Mouse (Mus musculus) kidney, adult 2 months (tissue): ENCODE measurements around the gene Syt1. TPM values are rescaled to one million over a fixed set of nuclear protein-coding genes. Genes with fewer than 3 reads are reported as not detected.

Source experiments
- DNase-seq: peaks from one replicate; pipeline ENCODE4 v3.0.0; 2021
- H3K27ac ChIP-seq: fragments of 200-500 bp; 2 replicates; pipeline ENCODE4 v1.5.1; 2012; ENCODE audit warnings: low read depth, low read length, control low read depth, inconsistent platforms; ENCODE audit not compliant: insufficient read depth
- H3K27me3 ChIP-seq: fragments of 200-500 bp; replicated peaks from 2 replicates; pipeline ENCODE4 v1.6.1; 2012; ENCODE audit warnings: mild to moderate bottlenecking, moderate library complexity, low read length, inconsistent platforms; ENCODE audit not compliant: control insufficient read depth, insufficient read depth
- H3K36me3 ChIP-seq: fragments of 200-500 bp; 2 replicates; pipeline ENCODE4 v1.6.1; 2012; ENCODE audit warnings: mild to moderate bottlenecking, moderate library complexity, low read length, inconsistent platforms; ENCODE audit not compliant: control insufficient read depth, insufficient read depth
- H3K4me1 ChIP-seq: fragments of 200-500 bp; 2 replicates; pipeline ENCODE4 v1.6.1; 2011; ENCODE audit warnings: low read length; ENCODE audit not compliant: control insufficient read depth, insufficient read depth
- H3K4me3 ChIP-seq: fragments of 200-500 bp; 2 replicates; pipeline ENCODE4 v1.5.1; 2011; ENCODE audit warnings: mild to moderate bottlenecking, low read depth, low read length, control low read depth; ENCODE audit not compliant: insufficient read depth
- CTCF ChIP-seq: fragments of 200-500 bp; conservative IDR thresholded peaks from 2 replicates; pipeline ENCODE4 v1.5.1; 2011; ENCODE audit warnings: low read depth, mild to moderate bottlenecking, control low read depth, low read length, moderate library complexity, mixed read lengths; ENCODE audit not compliant: insufficient read depth, insufficient read length
- POLR2A ChIP-seq: fragments of 200-500 bp; IDR thresholded peaks from one replicate; pipeline ENCODE4 v1.6.1; 2011; ENCODE audit warnings: low read depth, low read length, control low read depth
- WGBS: fragments of 180-500 bp; shearing (Covaris S2); methylation state at CpG from one replicate; pipeline ENCODE4 v1.1.7; 2018; 5-methylcytosine and 5-hydroxymethylcytosine counted together
- polyA plus RNA-seq: library from polyadenylated mRNA; depleted of rRNA; stranded (reverse); fragments of >200 nt; gene quantifications from 2 replicates; pipeline ENCODE4 v1.2.3, GENCODE M21; 2012

Gene Syt1
- polyA plus RNA-seq, 1 experiment = 1.0 TPM

DNA sequence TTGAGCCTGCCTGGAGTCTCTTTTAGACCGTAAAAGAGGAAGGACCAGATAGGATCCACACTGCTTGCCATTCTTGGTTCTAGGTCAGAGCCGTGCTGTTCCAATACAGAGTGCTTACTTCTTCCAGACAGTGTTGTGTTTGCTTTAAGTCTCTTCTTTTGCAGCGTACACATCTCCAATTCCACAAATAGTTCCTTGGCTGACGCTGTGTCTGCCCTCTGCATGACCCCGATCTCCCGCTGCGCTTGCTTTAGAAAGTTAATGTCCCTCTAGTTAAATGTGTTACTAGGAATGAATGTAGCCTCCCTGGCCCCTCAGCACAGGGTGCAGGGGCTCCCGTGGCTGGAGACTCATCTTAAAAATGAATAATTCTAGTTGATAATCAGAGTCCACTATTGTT lies 442.6 kb downstream of the Syt1 start:
- H3K27me3 ChIP-seq = no peaks in the 10 kb centered on the region
- peaks cover 9% of the 10 kb centered on the region; the same call in 1 of the 2 replicates for H3K4me1 ChIP-seq
- H3K36me3 ChIP-seq = no peaks in the 10 kb centered on the region
- 11% methylated on average over 8 of the region's 8 CpGs for WGBS
- peak; percentile 89 for DNase-seq
- no peak overlapping the region for H3K4me3 ChIP-seq
- TF ChIP-seq POLR2A (no peak), CTCF (no peak)
- H3K27ac ChIP-seq = peak overlapping the region; percentile 68

DNA sequence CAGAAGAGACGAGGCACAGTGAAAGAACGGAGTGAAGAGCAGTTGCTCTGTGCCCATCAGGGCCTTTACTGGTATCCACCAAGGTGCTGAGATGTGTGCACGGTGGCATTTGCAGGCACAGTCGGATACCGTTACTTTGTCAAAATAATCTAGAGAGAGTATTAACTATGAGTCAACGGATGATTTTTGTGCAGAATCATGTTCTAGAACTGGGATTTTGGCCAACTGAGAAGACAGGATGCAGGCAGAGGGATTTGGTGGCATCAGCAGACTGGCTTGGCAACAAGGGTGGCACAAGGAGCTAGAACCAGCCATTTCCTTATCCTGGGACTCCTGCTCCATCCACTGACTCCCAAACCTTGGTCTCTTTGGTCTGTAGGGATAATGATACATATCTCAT lies 443.3 kb downstream of the Syt1 start:
- 84% methylated on average over 6 of the region's 6 CpGs for WGBS
- TF ChIP-seq POLR2A (no peak), CTCF (no peak)
- H3K27me3 ChIP-seq = no peaks in the 10 kb centered on the region

DNA sequence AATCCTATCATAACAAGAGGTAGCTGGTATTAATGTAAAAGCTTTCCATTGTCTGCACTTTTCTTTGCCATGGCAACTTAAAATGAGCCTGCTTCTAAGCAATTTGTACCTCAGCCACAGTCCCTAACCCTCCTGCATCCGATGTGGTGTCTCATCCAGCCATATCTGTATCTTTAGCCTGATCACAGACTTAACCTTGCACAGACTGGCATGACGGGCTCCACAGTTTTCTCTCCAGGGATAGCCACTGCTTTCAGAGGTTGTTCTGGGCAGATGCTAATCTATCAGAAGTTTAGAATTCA lies 451.2 kb downstream of the Syt1 start:
- 84% methylated on average over 2 of the region's 2 CpGs for WGBS

More for the DNA sequence above, 443.3 kb downstream of the Syt1 start:
- no peak overlapping the region for H3K27ac ChIP-seq
- H3K4me3 ChIP-seq = no peak overlapping the region
- no peaks in the 10 kb centered on the region for H3K36me3 ChIP-seq
- peaks cover 9% of the 10 kb centered on the region; the same call in 1 of the 2 replicates for H3K4me1 ChIP-seq
- DNase-seq = no peak

DNA sequence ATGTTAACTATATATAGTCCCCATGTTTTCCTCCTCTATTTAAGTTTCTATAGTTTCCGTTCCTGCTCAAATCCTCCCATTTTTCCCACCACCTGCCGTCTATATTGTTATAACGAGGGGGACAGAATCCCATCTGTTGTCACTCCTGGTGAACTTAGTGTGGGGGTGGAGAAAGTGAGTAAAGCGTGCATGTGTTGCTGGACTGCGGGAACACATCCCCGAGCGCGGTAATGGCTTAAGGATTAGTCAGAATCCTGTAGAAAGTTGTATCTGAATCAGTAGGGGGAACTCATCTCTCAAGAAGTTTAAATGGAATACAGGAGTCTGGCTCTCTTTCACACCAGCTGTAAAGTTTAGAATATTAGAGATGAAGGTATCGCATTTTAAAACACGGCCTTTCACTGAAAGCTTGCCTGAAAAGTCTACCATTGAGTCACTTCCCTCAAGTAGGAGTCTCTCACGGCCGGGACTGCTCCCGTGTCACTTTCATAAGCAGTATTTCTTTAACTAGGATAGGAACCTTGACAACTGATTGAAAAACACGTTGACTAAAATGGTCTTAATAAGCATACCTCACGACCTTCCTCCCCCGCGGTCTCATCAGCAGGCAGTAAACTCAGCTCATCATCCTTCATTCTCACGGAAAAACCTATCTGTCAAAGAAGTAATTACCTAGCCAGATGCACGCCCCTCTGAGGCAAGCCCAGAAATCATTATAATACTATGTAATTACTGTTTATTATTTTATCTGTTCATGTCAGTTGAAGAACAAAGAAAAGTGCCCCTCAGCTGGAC lies 451.8 kb downstream of the Syt1 start:
- Histone ChIP-seq H3K4me1 (no peaks in the 10 kb centered on the region), H3K27me3 (no peaks in the 10 kb centered on the region), H3K27ac (no peak overlapping the region), H3K4me3 (no peak overlapping the region), H3K36me3 (no peaks in the 10 kb centered on the region)
- 75% methylated on average over 19 of the region's 19 CpGs for WGBS
- no peak for DNase-seq
- TF ChIP-seq CTCF (no peak), POLR2A (no peak)

More for the DNA sequence above, 451.2 kb downstream of the Syt1 start:
- no peak for TF ChIP-seq POLR2A
- no peak for TF ChIP-seq CTCF
- no peak overlapping the region for H3K27ac ChIP-seq
- no peak overlapping the region for H3K4me3 ChIP-seq
- no peaks in the 10 kb centered on the region for H3K27me3 ChIP-seq
- H3K4me1 ChIP-seq = no peaks in the 10 kb centered on the region
- no peak for DNase-seq
- no peaks in the 10 kb centered on the region for H3K36me3 ChIP-seq

DNA sequence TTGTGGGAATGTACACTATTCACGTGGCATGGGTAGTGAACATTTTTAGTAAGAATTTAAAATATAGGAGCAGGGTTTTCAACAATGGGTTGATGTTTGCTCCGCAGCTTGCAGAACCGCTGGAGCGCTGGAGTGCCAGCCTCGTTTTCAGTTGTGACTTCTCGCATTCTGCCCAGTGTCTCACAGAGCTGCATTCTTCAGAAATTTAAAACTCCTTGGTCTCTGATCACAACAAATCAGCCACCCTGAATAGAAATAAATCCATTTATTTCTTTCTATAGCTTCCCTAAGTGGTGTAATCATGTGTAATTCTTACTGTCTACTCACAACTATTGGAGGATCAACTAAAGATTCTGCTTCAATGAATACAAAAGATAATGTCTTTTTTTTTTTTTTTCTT lies 458.2 kb downstream of the Syt1 start:
- no peaks in the 10 kb centered on the region for H3K36me3 ChIP-seq
- H3K27ac ChIP-seq = no peak overlapping the region
- H3K27me3 ChIP-seq = no peaks in the 10 kb centered on the region
- WGBS = 88% methylated on average over 6 of the region's 6 CpGs
- H3K4me1 ChIP-seq = no peaks in the 10 kb centered on the region
- DNase-seq = no peak
- no peak overlapping the region for H3K4me3 ChIP-seq
- no peak for TF ChIP-seq POLR2A

DNA sequence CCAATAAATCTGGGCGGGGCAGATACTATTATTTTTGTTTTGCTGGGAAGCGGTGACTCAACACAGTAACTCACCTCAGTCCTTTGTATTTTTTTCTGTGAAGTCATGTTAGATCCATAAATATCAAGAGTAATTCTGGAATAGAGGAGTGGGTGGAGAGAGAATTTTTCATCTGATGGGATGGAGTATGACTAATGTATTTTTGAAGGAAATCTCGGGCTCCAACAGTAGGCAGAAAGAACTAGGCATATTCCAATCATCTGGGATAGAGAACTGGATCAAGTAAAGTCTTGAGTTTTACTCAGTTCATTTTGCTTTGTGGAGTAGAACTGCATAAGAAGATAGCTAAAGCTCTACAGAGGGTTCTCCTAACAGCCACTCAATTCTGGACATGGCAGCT lies 465.1 kb downstream of the Syt1 start:
- 94% methylated on average over 3 of the region's 3 CpGs for WGBS
- H3K27ac ChIP-seq = no peak overlapping the region
- H3K36me3 ChIP-seq = no peaks in the 10 kb centered on the region
- no peak overlapping the region for H3K4me3 ChIP-seq
- no peak for DNase-seq
- H3K4me1 ChIP-seq = no peaks in the 10 kb centered on the region
- no peaks in the 10 kb centered on the region for H3K27me3 ChIP-seq
- TF ChIP-seq CTCF (no peak), POLR2A (no peak)

DNA sequence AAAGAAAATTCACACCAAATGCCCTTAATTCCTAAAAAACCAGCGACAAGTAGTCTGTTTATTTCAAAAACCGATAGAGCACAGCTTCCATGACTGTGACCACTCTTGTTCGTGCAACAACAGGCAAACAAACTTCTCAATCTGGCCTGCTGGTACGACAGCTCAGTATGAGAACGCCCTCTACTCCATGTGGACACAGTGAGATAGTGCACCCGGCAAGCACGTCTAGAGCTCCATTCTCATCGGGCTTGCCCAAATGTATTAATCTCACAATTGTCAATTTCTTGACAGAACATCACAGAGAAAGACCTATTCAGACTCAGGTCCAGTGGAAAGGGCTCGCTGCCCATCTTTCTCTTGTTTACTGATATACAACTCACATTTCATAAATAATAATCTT lies 469.2 kb downstream of the Syt1 start:
- Histone ChIP-seq H3K4me3 (no peak overlapping the region), H3K36me3 (no peaks in the 10 kb centered on the region), H3K27me3 (no peaks in the 10 kb centered on the region), H3K27ac (no peak overlapping the region), H3K4me1 (no peaks in the 10 kb centered on the region)
- no peak for TF ChIP-seq POLR2A
- TF ChIP-seq CTCF = no peak
- no peak for DNase-seq
- 88% methylated on average over 9 of the region's 9 CpGs for WGBS
